Mouse (Mus musculus) megakaryocyte, adult 5-6 weeks (primary cell): ENCODE results near the gene Ccdc90b. TPM values are rescaled to one million over a fixed set of nuclear protein-coding genes. Genes with fewer than 3 reads are reported as not detected.

Experiments used
- ATAC-seq: 2 replicates; pipeline ENCODE4 v1.8.0; 2016; ENCODE audit warnings: mild to moderate bottlenecking, inconsistent platforms; ENCODE audit not compliant: poor library complexity, severe bottlenecking
- total RNA-seq, 2 experiments: library from RNA; stranded (forward) in 1 of 2; stranded (reverse) in 1 of 2; fragments of 153-499, 151-499 nt in 1 of 2; fragments of 221-1000, 200-1000 nt in 1 of 2; gene quantifications; 2 replicates each; pipeline versions ENCODE4 v1.2.3 to v1.2.4; 2015 to 2017

Ccdc90b gene
- total RNA-seq (2015): 13.6 and 17.5 TPM in 2 replicates
- total RNA-seq (2017): 19.0 and 21.5 TPM in 2 replicates

DNA sequence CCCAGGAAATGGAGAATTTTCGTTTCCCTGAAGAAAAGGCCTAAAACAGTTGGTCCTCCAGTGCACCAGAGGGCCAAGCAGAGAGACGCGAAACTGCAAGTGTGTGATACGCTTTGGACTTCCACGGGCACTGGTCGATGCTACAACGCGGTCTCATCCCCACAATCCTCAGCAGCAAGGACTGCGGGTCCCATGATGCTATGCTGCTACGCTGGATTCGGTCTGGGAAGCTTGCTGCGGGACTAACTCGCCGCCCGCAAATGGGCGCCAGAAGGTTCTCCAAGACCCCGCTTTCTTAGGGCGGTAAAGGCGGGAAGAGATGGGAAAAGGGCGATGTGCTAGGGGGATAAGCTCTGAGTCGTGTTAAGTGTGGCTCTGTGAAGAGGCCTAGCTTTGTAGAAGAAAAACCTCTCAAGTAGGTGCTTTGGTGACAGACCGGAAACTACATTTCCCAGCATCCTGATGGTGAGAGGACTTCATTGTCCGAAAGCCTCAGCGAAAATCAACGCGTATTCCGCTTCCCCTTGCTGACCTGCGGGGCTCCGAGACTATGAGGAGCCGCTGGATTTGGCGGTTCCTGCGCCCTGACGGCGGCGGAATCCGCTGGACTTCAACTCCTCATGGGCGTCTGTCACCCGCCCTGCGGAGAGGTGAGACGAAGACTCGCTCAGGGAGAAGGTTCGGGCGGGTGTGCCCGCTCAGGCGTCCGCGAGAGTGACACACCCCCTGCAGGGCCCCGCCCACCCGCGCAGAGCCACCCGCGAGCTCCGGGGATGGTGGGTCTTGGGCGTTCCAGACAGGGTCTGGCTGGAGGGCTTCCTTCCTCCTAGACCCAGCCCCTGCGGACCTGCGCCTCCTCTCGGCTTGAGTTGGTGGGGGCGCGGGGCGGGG lies at the start of gene Ccdc90b:
Gene Ccdc90b, plus strand, starts transcription at position 164 of the 891 bp plus-strand sequence.
- peak; percentile 93 for ATAC-seq

DNA sequence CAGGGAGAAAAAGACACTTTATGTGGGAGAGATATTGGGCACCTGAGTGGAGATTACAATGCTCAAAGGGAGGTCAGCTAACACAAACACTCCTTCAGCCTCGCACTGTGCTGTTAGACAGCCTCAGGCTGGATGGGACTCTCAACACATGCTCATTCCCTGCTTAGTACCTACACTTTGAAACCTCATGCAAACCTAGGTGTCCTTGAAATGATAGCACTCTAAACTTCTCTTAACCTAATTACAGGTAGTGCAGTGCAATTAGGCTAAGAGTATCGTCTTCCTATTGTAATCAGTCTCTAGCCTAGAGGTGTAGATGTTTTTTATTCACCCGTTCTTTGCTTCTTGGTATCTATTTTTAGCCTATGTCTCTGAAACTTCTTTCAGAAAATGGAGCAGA lies 40.6 kb upstream of the Ccdc90b start:
- no peak for ATAC-seq

- ATAC-seq: peak; percentile 80
Observed at GRCm38 (mm10) chr7:92520820-92521219, 40.1 kb upstream of the Ccdc90b start.

DNA sequence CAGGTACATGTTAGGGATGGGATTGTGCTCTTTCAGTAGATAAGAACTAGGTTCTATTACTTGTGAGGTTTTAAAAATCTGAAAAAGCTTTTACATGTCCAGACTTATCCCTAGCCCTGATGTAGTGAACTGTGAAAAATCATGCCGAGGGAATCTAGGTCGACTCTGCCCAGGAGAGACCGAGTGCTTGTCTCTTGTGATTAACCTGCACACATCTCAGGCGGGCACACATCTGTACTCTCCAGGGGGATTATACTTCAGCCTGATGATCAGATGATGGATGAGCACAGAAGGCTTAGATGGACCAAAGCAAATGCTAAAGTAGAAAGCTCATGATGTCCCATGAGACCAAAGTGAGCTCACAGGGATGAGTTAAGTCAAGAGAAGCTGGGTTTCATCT lies 31.7 kb upstream of the Ccdc90b start:
- no peak for ATAC-seq

- ATAC-seq: no peak
Observed at GRCm38 (mm10) chr7:92532351-92533036, 28.5 kb upstream of the Ccdc90b start.

DNA sequence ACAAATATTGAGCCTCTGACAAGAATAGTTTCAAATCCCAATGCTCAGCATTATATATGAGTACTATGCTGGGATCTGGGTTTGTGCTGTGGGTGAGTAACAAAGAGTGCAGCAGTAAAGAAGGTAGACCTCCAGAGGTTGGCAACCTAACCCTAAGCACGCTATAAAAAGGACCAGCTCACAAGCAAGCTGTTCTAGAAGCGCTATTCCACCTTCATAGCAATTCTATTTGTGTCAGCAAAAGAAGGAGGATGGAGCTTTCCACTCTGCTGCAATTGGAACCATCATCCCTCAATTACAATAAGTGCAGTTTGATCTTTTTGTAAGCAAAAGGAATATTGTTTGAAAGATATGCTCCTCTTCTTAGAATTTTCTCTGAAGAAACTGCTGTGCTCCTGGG lies 14.2 kb upstream of the Ccdc90b start:
- no peak for ATAC-seq

DNA sequence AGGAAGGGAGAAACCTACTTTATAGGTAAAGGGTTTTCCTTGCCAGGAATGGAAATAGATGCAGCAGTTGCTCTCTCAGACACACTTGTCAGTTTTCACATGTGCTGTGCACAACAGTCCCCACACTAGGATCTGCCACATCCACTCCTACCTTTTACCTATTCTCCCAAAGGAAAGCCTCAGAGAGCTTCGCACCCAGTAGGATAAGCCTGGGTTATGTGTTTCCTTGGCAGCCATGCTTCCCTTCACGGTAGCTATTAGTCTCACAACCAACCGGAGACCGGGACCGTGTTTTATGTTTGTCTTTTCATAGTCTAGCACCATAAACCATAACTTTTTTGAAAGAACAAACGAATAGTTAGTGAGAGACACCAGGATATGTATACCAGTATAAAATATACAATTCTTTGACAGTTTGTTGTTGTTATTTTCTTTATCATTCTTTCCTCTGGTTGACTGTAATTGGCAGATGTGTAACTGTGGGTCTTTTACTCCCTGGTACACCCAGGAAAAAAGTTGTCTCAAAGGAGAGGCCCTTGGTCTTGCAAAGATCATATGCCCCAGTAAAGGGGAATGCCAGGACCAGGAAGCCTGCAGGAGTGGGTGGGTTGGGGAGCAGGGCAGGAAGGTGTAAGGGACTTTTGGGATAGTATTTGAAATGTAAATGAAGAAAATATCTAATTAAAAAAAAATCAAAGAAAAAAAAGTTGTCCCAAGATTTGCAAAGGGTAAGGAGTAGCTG lies 10.5 kb upstream of the Ccdc90b start:
- no peak for ATAC-seq

DNA sequence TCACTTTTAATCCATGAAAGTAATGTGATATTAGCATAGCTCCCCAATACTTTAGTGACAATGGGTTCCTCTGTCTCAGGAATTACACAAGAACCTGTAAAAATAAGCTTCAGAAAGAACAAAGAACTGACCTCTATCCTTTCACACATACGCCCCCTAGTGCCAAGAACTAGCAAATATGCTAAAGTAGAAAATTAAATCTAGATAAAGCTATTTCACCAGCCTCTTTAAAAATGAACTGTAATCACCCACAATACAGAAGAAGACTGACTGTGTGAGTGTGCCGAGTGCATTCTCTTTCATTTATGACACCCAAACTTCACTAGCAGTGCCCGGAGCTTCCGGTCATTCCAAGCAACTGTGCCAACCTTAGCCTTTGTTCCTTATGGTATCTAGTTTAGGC lies 10.0 kb upstream of the Ccdc90b start:
- peak; percentile 91 for ATAC-seq

GRCm38 (mm10) chr7:92558744-92559143 lies 2.2 kb upstream of the Ccdc90b start:
- no peak for ATAC-seq

DNA sequence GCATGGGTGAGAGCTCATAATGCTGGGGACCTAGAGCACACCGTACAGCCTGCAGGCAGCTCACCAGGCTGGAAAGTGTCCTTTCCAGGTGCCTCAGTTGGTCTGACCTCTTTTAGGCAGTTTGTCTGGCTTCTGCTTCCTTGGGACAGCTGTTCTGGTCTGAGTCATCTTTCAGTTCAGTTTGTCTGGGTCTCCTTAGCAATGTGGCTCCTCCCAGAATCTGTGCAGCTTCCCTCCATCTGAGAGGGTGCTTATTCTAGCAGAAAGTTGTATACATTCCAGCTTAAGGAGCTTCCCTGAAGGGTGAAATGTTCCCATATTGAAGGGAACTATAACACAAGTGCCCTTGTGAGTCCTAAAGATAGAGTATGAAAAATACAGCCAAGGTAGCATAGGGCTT lies 5.8 kb downstream of the Ccdc90b start:
- no peak for ATAC-seq

GRCm38 (mm10) chr7:92580491-92581207 lies 19.7 kb downstream of the Ccdc90b start:
- ATAC-seq: no peak

DNA sequence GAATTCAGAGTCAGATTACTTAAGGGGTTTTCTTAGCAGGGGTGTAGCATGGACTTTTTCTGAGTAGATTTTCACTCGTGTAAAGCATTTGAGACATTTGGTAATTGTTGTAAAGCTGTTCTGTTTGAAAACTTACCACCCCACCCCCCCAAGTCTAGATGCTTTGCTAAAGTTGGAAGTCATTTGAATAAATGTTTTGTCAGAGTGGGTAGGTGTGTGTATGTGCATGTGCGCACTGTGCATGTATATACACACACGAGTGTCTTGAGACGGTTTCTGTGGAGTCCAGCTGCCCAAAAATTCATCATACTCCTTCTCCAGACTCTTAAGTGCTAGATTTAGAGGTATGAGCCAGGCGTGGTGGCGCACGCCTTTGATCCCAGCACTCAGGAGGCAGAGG lies 22.6 kb downstream of the Ccdc90b start:
- ATAC-seq: no peak

DNA sequence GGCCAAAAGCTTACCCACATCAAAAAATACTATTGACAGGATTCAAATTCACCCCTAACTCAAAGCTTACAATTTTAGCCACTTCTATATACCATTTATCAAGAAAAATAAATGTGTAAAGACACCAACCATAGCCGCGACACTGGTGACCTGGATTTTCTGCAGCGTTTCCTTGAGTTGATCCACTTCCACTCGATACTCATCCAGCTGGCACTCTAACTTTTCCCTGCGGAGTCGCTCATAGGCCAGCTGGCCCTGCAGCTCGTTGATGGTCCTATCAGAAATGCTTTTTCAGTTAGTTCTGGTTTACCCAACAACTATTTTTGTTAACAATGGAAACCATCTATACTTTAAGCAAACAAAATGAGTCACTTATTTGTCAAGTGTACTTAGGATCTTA lies 29.0 kb downstream of the Ccdc90b start:
- no peak for ATAC-seq

DNA sequence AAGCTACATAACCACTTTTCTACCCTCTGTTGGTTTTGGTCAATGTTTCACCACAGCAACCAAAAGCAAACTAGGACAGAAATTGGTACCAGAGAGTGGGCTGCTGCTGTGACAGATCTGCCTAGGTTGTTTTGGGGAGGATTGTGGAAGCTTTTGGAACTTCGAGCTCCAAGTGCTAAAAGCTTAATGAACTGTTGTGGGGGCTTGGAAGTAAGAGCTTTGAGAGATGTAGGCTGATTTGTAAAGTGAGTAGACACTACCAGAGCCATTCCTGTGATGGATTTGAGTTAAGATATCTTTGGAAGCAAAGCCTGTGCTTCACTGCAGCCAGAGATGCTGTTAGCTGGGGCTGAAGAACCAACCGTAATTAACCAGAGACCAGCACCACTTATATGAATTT lies 29.9 kb downstream of the Ccdc90b start:
- no peak for ATAC-seq

- no peak for ATAC-seq
Observed at GRCm38 (mm10) chr7:92604961-92605360, 44.0 kb downstream of the Ccdc90b start.

DNA sequence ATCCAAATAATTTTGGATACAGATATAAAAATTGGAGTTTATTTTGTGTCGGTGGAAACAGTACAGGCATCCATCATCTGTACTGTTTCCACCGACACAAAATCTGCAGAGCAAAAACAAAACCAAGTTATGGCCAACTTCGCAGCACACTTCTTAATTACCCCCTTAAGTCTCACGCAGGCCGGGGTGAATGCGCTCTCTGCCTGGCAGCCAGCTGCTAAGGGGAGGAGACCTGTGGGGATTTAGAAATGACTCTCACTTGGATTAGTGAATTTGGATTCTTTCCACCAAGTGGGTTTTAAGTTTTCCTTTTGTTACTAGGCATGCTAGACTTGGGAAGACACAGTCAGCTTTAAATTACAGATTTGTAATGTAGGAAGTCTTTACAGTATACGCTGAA lies 49.9 kb downstream of the Ccdc90b start:
- no peak for ATAC-seq

DNA sequence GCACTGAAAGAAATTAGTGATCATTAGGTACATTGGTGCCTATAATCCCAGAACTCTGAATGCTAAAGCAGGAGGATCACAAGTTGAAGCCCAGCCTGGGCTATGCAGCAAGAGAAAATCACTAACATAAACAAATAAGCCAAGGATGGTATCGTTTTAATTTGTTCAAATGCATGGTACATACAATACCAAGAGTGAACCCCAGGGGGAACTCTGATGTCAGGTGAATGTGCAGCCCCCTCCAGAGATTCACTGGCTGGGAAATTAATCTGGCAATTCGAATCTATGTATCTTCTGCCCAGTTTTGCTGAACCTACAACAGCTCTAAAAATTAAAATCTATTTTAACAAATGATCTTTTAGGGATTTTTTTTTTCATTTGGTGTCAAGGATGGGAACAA lies 63.5 kb downstream of the Ccdc90b start:
- peak; percentile 49; the same call in 1 of the 2 replicates for ATAC-seq

- ATAC-seq: 0 out of 2 replicates have a peak, but pooled peaks have one; percentile 52
Observed at GRCm38 (mm10) chr7:92630167-92630566, 69.2 kb downstream of the Ccdc90b start.
